Mouse (Mus musculus): ENCODE data around the gene Spg7.

- TF ChIP-seq POLR2A (IDR thresholded peaks at IDR 0.05; ENCODE audit: insufficient read length, low read depth) (no peak), MAX (IDR thresholded peaks at IDR 0.05; ENCODE audit: low read depth) (no peak), TCF12 (IDR thresholded peaks at IDR 0.05; ENCODE audit: insufficient read depth, poor library complexity, severe bottlenecking) (no peak), SRF (IDR thresholded peaks at IDR 0.05; ENCODE audit: control insufficient read depth, insufficient read length, low read depth) (no peak), E2F4 (IDR thresholded peaks at IDR 0.05; ENCODE audit: insufficient read depth) (no peak), POLR2AphosphoS2 (IDR thresholded peaks at IDR 0.05; ENCODE audit: insufficient read length, low read depth) (no peak), USF1 (IDR thresholded peaks at IDR 0.05; ENCODE audit: low read depth) (no peak)
Observed at GRCm38 (mm10) chr8:123064809-123065213, 2.1 kb downstream of the Spg7 start.

Data from myocyte (in vitro differentiated cells).